Mouse (Mus musculus): ENCODE data around the gene C3ar1.

- TF ChIP-seq EP300 (optimal IDR thresholded peaks at IDR 0.05) (no peak), CTCF (IDR thresholded peaks at IDR 0.05; ENCODE audit: low read depth) (no peak)
Measured at GRCm38 (mm10) chr6:122820799-122821650, 34.9 kb downstream of the C3ar1 start.
